Mouse (Mus musculus) lung, embryonic 14.5 days (tissue): ENCODE results near the gene Pde4d. TPM values are rescaled to one million over a fixed set of nuclear protein-coding genes. Genes with fewer than 3 reads are reported as not detected.

Experiments used
- ATAC-seq: fragments of 200-750 bp; cut with Nextera tagmentation; 2 replicates; pipeline ENCODE4 v1.8.0; 2017; ENCODE audit warnings: mild to moderate bottlenecking, moderate TSS enrichment, moderate library complexity; ENCODE audit not compliant: insufficient read depth
- DNase-seq: peaks from one replicate; pipeline ENCODE4 v3.0.0-alpha.2; 2015
- H3K27ac ChIP-seq: fragments of 300-500 bp; sonication (generic); 2 replicates; pipeline ENCODE4 v1.5.1; 2014; ENCODE audit warnings: low read depth, mild to moderate bottlenecking, moderate library complexity
- H3K27me3 ChIP-seq: fragments of 300-500 bp; sonication (generic); 2 replicates; pipeline ENCODE4 v1.6.1; 2014; ENCODE audit warnings: low read length, control low read depth; ENCODE audit not compliant: insufficient read depth
- H3K36me3 ChIP-seq: fragments of 300-500 bp; sonication (generic); 2 replicates; pipeline ENCODE4 v1.6.1; 2014; ENCODE audit warnings: control low read depth; ENCODE audit not compliant: insufficient read depth
- H3K4me1 ChIP-seq: fragments of 300-500 bp; sonication (generic); 2 replicates; pipeline ENCODE4 v1.6.1; 2014; ENCODE audit warnings: antibody characterized with exemption, control low read depth; ENCODE audit not compliant: insufficient read depth
- H3K4me2 ChIP-seq: fragments of 300-500 bp; sonication (generic); 2 replicates; pipeline ENCODE4 v1.6.1; 2014; ENCODE audit warnings: mild to moderate bottlenecking
- H3K4me3 ChIP-seq: fragments of 300-500 bp; sonication (generic); 2 replicates; pipeline ENCODE4 v1.5.1; 2014; ENCODE audit warnings: low read depth, low read length
- H3K9ac ChIP-seq: fragments of 300-500 bp; sonication (generic); 2 replicates; pipeline ENCODE4 v1.6.1; 2014
- H3K9me3 ChIP-seq: fragments of 300-500 bp; sonication (generic); 2 replicates; pipeline ENCODE4 v1.6.1; 2016; ENCODE audit warnings: low read depth, low read length, control low read depth
- CTCF ChIP-seq: IDR thresholded peaks from 2 replicates; pipeline ENCODE4 v1.5.1; 2016; ENCODE audit warnings: antibody characterized with exemption, low read depth
- WGBS: fragments of 180-500 bp; shearing (Covaris S2); extraction: QIAGEN DNeasy Blood & Tissue Kit; methylation state at CpG from one replicate; pipeline ENCODE4 v1.1.7; 2014; 5-methylcytosine and 5-hydroxymethylcytosine counted together
- polyA plus RNA-seq: library from polyadenylated mRNA; unstranded; fragments of >200 nt; fragmentation: Nextera tagmentation; extraction: Ambion mirVana; gene quantifications from 2 replicates; pipeline ENCODE4 v1.2.1, GENCODE M21; 2014

Gene Pde4d
- polyA plus RNA-seq, 1 experiment from 2014 or later: 16.2 TPM

- Histone ChIP-seq H3K27me3 (no peaks in the 10 kb centered on the region), H3K27ac (no peak overlapping the region), H3K4me3 (no peak overlapping the region), H3K4me2 (no peak overlapping the region), H3K9me3 (no peaks in the 10 kb centered on the region), H3K9ac (no peak overlapping the region), H3K36me3 (no peaks in the 10 kb centered on the region), H3K4me1 (peaks cover 6% of the 10 kb centered on the region; the same call in 1 of the 2 replicates)
- WGBS: 53% methylated on average over 4 of the region's 4 CpGs
- DNase-seq (no peak), ATAC-seq (no peak)
- no peak for TF ChIP-seq CTCF
Measured at GRCm38 (mm10) chr13:109437231-109437776, 987.6 kb downstream of the Pde4d start.

GRCm38 (mm10) chr13:109439436-109440161, 989.9 kb downstream of the Pde4d start:
- Histone ChIP-seq H3K4me3 (peak overlapping the region; percentile 48), H3K4me1 (peaks cover 6% of the 10 kb centered on the region; the same call in 1 of the 2 replicates), H3K27me3 (no peaks in the 10 kb centered on the region), H3K9ac (no peak overlapping the region), H3K27ac (peak overlapping the region; percentile 89), H3K36me3 (no peaks in the 10 kb centered on the region), H3K9me3 (no peaks in the 10 kb centered on the region), H3K4me2 (peak overlapping the region; percentile 77)
- ATAC-seq: no peak
- no peak for TF ChIP-seq CTCF
- no peak for DNase-seq
- 49% methylated on average over 5 of the region's 5 CpGs for WGBS

- Histone ChIP-seq H3K4me1 (peaks cover 6% of the 10 kb centered on the region; the same call in 1 of the 2 replicates), H3K4me2 (peak overlapping the region; percentile 77), H3K27me3 (no peaks in the 10 kb centered on the region), H3K4me3 (peak overlapping the region; percentile 48), H3K9me3 (no peaks in the 10 kb centered on the region), H3K9ac (peak overlapping the region; percentile 52), H3K36me3 (no peaks in the 10 kb centered on the region), H3K27ac (peak overlapping the region; percentile 89)
- DNase-seq: peak; percentile 94
- 1% methylated on average over 8 of the region's 8 CpGs for WGBS
- TF ChIP-seq CTCF: no peak
- peak; percentile 85 for ATAC-seq
Measured at GRCm38 (mm10) chr13:109440331-109440730, 990.6 kb downstream of the Pde4d start.

- no peaks in the 10 kb centered on the region for H3K36me3 ChIP-seq
- H3K27me3 ChIP-seq: no peaks in the 10 kb centered on the region
- peak overlapping the region; percentile 48 for H3K4me3 ChIP-seq
- H3K4me2 ChIP-seq: peak overlapping the region; percentile 77
- WGBS: under 1% methylated on average over 12 of the region's 12 CpGs
- H3K27ac ChIP-seq: peak overlapping the region; percentile 89
- no peaks in the 10 kb centered on the region for H3K9me3 ChIP-seq
- peak overlapping the region; percentile 52 for H3K9ac ChIP-seq
- peak; percentile 61 for TF ChIP-seq CTCF
- DNase-seq (peak; percentile 92), ATAC-seq (peak; percentile 99)
- peaks cover 6% of the 10 kb centered on the region; the same call in 1 of the 2 replicates for H3K4me1 ChIP-seq
Measured at GRCm38 (mm10) chr13:109440881-109441280, 991.1 kb downstream of the Pde4d start.

- TF ChIP-seq CTCF: no peak
- H3K4me2 ChIP-seq: peak overlapping the region; percentile 77
- peak overlapping the region; percentile 52 for H3K9ac ChIP-seq
- peaks cover 6% of the 10 kb centered on the region; the same call in 1 of the 2 replicates for H3K4me1 ChIP-seq
- H3K9me3 ChIP-seq: no peaks in the 10 kb centered on the region
- H3K27me3 ChIP-seq: no peaks in the 10 kb centered on the region
- peak overlapping the region; percentile 89 for H3K27ac ChIP-seq
- peak overlapping the region; percentile 48 for H3K4me3 ChIP-seq
- 14% methylated on average over 12 of the region's 12 CpGs for WGBS
- H3K36me3 ChIP-seq: no peaks in the 10 kb centered on the region
- peak; percentile 77 for DNase-seq
- ATAC-seq: peak; percentile 53
Measured at GRCm38 (mm10) chr13:109441401-109441973, 991.7 kb downstream of the Pde4d start.

- 82% methylated on average over 7 of the region's 7 CpGs for WGBS
Measured at GRCm38 (mm10) chr13:109446138-109446537, 996.4 kb downstream of the Pde4d start.

GRCm38 (mm10) chr13:109448121-109448520, 998.4 kb downstream of the Pde4d start:
- no peak for ATAC-seq
- no peak overlapping the region for H3K27ac ChIP-seq

More at GRCm38 (mm10) chr13:109446138-109446537, 996.4 kb downstream of the Pde4d start:
- H3K4me3 ChIP-seq: no peak overlapping the region
- no peak overlapping the region for H3K27ac ChIP-seq
- H3K36me3 ChIP-seq: no peaks in the 10 kb centered on the region
- no peaks in the 10 kb centered on the region for H3K4me1 ChIP-seq
- ATAC-seq: no peak
- no peak for DNase-seq
- H3K9me3 ChIP-seq: no peaks in the 10 kb centered on the region; the same call in 1 of the 2 replicates
- no peak for TF ChIP-seq CTCF
- no peaks in the 10 kb centered on the region for H3K27me3 ChIP-seq
- H3K4me2 ChIP-seq: no peak overlapping the region
- H3K9ac ChIP-seq: no peak overlapping the region

More at GRCm38 (mm10) chr13:109448121-109448520, 998.4 kb downstream of the Pde4d start:
- 77% methylated on average over 5 of the region's 5 CpGs for WGBS
- Histone ChIP-seq H3K4me1 (no peaks in the 10 kb centered on the region), H3K36me3 (no peaks in the 10 kb centered on the region), H3K9me3 (no peaks in the 10 kb centered on the region; the same call in 1 of the 2 replicates), H3K9ac (no peak overlapping the region), H3K27me3 (no peaks in the 10 kb centered on the region), H3K4me3 (no peak overlapping the region), H3K4me2 (no peak overlapping the region)
- no peak for DNase-seq
- TF ChIP-seq CTCF: no peak
